Mouse (Mus musculus): ENCODE measurements around the gene Gm28308.

Gm28308 gene

DNA sequence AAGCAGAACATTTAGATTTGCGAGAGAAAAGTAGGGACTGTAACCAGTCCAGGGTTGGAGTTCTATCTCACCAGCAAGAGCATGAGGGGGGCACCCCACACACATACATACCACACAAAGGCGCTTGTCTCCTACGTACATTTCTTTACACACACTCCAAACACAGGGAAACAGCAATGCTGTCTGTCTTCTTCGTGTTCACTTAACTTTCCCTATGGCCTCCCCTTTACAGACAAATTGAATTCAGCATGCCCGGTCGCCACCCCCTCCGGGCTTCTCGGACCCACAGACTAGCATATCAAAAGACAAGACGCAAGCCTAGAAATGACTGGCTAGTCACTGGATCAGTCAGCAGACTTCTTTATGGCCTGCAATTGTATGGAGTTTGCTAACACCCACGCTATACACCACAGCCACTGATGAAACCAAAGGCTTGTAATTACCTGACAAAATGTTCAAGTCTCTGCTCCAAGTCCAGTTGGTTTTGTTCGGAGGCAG is 32.9 kb downstream of the Gm28308 start:
- no peak for DNase-seq

DNA sequence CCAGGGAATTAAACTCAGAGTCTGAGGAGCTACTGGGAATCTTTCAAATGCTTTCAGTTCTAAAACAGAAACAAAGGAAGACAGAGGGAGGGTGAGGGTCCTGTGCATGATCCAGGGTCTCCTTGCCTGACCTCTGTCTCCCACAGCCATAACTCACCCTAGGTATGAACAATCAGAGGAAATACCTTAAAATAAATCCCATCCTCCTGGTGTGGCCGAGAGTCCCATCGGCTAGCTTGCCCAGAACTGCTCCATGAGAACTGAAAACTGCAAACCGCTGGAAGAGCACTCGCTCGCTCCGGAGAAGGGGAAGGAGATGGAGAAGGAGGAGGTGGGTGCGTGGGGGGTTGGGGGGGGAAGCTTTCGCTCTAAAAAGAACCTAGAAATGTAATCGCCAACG is 33.4 kb downstream of the Gm28308 start:
- no peak for DNase-seq

DNA sequence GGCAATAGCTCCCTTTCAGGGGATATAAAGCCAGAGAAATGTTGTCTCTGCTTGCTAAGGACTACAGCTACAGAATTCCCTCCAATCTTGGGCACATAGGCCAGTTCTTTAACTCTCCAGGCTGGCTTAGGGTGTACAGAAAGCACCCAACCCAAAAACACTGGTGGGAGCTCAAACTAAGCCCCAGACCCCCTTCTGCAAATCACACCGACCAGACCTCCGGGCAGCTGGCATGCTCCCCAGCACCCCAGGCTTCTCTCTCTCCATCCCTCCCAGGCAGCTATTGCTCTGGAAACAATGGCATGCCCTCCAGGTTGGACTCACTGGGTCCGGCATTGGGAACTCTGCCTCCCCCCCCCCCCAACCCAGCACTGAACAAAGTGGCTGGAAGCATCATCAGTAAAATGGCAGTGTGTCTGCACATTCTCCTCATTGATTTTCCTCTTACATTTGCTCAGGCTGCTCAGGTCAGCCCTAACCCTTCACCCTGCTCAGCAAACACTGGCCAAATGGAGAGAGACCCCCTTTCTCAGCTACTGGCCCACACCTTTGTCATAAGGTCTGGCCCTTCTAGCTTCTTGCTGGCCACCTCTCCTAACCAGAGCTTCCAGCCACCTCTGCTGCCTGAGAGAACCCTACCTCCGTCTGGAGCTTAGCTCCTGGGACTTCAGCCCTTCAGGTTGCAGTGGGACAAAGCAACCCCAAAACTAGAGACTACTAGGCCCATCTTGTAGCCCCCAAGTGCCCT is 34.0 kb downstream of the Gm28308 start:
- no peak for DNase-seq

DNA sequence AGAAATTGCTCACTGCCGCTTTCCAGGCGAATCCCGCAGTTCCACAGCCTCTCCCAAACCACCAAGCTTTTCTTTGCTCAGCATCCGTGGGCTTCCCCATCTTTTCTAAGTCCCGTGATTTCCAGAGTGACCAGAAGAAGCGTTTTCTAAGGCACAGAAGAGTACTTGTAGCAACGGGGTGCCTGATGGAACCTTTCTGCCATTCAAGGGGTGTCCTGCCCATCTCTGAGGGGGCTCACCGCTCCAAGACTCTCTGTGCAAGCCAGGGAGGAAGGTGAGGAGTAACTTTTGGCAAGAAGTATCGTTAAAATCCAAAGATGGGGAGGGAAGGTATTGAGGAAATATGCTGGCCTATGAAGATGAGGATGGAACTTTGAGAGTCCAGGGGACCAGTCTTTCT is 35.3 kb downstream of the Gm28308 start:
- DNase-seq: no peak

DNA sequence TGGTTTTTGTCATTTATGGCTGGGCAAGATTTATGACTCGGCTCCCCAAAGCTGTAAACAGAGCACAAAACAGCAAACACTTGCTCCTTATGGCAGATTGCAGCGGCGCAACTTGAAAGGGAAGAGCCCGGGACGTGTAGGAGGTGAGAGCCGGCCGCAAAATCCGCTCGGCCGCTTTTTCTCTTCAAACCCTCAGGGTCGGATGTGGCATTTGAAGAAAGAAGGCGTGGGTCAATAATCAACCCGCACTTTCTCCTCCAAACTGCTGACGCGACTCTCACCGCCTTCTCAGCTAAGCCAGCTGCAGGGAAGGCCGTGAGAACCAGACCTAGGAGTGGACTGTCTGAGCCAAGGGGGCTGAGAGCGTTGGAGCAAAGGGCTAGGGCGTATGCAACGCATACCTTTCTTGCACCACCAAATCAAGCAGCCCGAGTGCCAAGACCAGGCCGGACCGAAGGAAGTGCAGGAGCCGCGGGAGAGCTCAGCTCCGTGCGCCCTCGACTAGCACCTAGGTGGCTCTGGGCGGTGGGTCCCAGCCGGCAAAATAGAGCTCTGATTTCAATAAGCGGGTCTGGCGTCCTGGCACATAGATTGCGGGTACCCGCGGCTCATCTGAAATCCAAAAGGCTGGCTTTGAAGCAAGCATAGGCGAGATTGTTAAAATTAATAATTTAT is 35.9 kb downstream of the Gm28308 start, which contains the start of gene 5730596B20Rik:
Gene 5730596B20Rik (plus strand): TSS at position 438 of the 675 bp plus-strand sequence.
- DNase-seq: no peak

DNA sequence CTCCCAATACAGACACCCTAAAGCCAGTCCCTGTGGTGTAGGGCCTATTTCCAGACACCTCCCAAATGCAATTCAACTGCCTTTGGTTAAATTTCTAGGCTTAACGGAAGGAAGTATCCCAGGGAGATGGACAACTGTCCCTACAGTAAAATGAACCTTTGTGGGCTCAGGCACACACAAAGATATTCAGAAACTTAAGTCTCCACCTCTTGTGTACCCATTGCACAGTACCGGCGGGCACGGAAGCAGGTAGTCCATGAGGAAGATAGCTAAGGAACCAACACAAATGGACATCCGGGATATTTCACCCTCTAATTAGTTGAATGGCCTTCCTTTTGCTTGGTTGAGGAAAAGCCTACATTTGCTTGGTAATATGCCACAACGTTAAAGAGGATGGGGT is 36.7 kb downstream of the Gm28308 start:
- DNase-seq: no peak

DNA sequence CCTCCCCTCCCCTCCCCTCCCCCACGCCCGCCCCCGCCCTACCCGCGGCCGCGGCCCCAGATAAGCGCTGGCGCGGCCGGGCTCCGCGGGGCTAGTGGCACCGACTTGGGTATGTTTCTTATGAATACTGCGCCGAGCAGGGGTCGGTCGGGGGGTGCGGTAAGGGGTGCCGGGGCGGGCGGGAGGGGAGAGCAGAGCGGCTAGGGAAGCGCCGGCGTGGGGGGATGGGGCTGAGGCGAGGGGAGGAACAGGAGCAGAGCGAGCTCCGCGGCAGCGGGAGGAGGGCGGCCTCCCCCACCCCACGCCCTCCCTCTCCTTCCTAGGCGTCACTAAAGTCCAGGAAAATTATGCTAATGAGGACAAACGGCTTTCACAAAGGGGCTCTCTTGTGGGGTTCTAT is 37.3 kb downstream of the Gm28308 start:
- no peak for DNase-seq

DNA sequence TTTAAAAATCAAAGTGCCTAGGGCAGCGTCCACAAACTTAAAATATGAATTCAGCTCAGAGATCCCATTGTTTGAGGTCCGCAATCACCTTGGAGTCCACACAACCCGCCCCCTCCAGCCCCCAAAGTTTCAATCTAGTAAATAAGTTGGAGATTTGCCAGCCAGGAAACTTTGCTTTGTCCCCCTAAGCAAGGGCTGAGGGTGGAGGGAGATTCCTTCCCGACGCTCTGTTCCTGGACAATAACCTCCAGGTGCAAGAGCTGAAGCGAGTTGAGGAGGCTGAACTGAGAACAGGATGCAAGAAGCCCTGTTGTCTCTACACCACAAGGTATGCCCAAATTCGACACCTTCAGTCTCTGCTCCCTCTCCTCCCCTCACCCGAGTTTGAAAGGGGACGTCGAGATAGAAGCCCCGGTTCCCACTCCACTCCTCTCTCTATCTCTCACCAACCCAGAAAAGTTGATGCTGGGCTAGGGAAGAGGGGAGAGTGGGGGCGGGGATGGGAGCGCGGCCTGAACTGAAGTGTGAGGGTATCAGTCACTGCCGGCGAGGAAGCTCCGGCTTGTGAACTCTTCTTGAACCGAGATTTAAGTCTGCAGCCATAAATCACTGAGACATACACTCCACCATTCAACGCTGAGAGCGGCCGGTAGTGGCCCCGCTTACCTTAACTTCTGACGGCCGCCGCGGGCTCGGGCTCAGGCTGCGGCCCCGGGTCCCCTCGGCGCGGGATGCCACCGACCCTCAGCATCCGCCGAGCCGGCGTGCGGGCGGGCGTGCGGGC is 38.0 kb downstream of the Gm28308 start:
- no peak for DNase-seq

DNA sequence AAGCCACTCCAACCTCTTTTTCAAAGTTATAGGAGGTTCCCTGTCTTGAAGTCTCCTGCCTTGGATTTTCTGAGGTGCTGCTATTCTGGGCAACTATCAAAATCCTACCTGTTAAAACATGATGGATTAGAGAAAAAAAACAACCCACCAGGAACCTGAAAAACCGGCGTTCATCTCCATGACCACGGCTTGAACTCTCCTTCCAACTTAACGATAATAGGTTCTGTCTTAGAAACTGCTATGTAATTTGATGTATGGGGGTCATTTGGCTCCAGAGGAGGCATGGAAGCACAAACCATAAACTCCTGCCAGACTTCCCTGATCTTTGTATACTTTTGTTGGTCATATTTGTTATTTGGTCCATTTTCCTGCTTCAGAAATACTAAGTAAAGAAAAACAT is 39.5 kb downstream of the Gm28308 start:
- no peak for DNase-seq

DNA sequence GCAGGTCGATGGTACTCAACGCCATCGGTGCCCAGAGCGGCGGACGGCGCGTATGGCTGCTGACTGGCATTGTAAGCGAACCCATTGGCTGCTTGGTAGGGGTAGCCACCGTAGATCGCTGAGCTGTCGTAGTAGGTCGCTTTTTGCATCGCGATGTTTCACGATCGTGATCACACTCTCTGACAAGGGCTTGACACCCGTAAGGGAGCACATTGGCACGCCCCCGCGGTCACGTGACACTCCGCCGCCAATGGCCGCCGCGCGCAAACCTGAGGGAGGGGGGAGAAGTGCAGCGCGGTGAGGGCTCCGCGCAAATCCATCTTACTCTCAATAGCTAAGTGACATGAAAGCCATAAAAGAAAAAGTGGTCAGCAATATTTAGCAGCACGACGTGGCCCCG is 40.6 kb downstream of the Gm28308 start:
- DNase-seq: no peak

DNA sequence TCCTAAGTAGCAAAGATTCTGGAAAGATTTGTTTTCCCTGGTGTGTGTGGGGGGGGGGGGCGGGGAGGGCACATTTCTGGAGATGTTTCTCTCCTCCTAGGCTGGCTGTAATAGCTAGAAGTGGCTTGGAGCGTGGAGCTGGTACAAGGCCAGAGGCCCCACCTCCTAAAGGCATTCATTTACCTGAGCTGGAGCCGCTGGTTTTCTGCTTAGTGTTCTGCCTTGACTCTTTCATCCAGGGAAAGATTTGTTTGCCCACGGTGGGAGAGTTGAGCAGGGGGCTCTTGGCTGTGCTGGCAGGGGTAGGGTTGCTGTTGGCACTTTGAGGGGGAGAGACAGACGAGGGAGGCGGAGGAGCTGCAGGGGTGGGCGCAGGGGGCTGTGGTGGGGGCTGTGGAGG is 41.2 kb downstream of the Gm28308 start:
- no peak for DNase-seq

DNA sequence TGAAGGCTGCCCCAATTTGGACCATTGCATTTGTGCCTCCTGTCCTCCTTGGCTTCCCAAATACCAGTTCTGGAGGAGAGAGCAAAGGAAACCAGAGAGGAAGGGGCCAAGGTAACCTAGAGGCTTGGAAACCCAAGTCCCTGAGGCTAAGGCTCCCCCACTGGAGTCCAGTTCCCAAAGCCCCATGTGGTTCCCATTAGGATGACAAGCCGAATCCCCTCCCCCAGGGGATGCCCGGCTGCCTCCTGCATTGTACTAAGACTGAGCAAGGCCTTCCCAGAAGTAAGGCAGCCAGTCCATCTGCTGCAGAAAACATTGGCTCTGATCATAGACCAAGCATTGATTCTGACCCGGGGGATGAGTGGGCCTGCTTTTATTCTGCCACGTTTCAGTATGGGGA is 41.8 kb downstream of the Gm28308 start:
- no peak for DNase-seq

DNA sequence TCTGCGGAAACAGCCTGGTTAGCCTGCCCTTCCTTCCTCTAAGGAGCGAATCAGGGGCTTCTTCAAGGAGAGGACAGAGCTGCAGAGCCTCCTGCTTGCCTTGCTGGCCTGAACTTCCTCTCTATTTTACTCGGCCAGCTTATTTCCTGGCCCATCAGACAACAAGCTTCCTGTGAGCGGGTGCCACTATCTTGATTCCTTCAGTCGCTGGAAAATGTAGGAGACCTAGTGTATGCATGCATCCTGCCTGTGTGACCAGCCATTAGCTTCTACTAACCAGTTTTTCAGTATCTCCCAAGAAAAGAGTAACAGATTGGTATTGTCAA is 42.3 kb downstream of the Gm28308 start:
- no peak for DNase-seq

DNA sequence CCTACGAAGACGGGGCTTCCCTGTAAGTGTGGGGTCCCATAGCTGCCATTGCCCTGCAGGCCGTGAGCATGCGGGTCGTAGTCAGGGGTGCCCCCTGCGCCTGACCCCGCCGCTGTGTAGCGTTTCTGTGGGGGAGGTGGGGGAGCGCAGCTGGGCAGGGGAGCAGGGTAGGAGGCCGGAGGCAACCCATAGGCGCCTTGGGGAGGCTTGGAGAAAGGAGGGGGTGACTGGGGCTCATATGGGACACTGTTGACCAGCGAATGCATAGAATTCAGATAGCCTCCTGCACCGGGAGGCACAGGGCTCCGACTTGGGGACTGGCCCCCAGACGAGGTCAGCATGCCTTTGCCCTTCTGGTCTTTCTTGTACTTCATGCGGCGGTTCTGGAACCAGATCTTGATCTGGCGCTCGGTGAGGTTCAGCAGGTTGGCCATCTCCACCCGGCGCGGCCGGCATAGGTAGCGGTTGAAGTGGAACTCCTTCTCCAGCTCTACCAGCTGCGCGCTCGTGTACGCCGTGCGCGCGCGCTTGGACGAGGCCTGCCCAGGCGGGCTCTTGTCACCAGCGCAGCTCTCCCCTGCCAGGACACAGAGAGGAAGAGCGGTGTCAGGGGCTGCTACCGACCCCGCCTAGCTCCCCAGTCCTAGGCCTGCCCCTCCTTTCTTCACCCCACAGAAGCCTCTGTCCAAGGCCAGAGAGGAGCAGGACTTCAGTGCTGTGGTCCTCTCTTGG is 42.8 kb downstream of the Gm28308 start:
- no peak for DNase-seq

DNA sequence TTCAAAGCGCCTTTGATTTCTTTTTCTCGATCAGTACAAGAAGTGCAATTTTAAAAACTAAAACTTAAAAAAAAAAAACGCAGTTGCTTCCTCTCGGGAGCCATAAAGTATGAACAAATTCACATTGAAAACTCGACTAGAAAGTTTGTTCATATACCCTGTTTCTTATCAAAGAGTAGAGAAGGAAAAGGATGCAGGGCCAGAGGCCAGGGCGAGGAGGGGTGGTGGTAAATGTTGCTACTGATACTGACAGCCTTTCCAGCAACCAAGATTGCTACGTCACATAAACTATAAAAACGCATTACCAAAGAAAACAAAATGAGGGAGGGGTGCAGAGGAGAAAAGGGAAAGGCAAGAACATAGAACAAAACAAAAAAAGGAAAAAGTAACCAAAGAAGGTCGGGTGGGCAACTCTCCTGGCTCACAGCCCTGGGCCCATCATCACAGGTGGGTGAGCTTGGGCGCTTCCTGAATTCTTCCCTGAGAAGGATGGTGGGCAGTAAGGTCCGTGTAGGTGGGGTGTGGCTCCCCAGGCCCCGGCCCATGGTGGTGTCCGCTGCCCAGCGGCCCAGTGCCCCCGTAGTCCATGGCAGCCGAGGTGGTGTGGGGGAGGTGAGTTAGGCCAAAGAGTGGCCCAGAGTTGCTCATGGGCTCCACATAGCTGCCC is 43.5 kb downstream of the Gm28308 start:
- no peak for DNase-seq

DNA sequence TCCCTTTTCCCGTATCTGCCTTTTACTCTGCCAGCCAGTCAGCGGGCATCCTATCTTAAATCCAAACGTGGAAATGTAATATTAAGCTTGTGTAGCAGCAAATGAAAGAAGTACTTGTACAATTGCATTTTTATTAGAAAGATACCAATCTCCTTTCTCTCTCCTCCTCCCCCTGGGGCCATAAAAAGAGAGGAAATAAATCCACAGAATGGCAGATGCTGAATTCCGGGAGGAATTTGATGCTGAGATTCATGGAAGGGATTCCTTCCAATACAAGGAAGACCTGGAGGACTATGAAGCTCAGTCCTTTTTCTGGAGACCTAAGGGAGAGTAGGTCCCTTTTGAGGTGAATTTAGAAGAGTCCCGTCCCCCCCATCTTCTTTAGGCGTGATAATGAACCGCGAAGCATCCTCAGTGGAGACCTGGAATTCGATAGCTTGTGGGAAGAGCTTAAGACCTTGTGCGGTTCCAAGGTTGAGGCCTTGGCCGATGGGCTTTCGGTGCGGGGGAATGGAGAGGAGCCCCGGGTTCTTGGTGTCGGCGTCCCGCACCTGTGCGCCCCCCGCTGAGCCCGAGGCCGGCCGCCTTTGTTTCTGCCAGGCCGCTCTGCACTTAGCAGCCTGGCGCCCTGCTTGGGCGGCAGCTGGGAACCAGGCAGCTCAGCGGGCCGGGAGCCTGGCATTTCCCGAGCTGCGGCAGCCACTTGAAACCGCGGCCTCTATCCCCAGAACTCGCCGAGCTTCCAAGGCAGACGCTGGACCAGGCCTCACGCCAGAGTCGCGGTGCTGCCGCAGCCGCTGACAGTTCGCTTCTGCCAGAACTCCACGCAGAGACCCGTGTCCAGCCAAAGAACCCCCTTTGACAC is 44.7 kb downstream of the Gm28308 start:
- DNase-seq: no peak

DNA sequence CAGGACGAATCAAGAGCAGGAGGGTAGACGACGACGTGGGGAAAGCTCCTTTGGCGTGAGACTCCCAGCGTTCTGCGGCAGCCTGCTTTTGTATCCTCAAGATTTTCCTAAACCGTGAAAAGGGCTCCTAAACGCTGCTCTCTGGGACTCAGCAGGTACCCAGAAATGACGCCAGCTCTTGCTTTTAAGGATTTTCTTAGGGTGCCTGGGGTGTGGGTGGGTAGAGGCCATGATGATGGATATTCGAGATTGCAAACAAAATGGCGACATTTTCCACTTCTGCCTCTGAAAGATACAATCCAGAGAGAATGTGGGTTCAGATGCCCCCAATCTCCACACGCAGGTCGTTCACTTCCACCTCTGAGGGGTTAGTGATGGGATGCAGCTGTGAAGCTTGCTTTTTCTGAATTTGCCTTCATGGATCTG is 45.4 kb downstream of the Gm28308 start:
- DNase-seq: no peak

DNA sequence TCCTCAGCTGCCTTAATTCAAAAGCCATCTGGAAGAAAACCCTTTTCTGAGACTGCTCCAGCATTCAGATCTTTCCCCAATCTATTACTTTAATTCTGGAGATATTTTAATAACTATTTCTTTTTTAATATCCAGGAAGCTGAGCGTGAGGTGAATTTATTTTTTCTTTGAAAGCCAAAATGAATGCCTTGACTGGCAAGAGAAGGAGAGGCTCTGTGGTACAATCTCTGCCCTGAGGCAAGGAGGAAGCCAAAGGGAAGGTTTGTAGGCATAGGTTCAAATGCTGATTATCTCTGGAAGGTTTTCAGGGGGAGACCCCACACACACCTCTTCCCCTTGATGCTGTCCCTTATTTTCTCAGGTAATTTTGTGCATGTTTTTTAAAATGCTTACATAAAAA is 46.0 kb downstream of the Gm28308 start:
- DNase-seq: no peak

DNA sequence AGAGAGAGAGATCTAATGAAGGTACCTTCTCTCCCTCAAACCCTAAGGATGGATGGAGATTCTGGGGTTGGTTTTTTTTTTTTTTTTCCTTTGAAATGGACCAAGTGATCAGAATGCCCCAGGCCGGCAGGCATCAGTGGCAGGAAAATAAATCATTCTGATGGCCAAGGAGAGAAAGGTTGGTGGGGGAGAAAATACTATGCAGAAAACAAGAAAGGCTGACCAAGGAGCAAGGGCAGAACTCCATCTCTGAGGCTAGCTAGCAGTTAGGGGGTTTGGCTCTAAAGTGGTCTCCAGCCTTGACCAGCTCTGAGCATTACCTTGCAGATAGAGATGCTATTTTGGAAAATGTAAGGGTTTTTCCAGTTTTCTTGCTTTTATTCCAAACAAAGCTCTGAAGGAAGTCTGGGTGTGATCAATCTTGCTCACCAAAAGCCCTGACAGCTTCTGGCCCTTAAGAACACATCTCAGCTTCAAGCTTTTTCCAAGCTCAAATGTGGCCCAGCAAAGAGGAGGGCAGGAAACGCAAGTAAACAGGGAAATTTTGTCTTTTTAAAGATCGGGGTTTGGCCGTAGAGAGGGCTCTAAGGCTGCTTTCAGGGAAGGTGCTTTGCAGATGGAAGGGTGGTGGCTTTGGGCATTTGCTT is 46.6 kb downstream of the Gm28308 start:
- no peak for DNase-seq

DNA sequence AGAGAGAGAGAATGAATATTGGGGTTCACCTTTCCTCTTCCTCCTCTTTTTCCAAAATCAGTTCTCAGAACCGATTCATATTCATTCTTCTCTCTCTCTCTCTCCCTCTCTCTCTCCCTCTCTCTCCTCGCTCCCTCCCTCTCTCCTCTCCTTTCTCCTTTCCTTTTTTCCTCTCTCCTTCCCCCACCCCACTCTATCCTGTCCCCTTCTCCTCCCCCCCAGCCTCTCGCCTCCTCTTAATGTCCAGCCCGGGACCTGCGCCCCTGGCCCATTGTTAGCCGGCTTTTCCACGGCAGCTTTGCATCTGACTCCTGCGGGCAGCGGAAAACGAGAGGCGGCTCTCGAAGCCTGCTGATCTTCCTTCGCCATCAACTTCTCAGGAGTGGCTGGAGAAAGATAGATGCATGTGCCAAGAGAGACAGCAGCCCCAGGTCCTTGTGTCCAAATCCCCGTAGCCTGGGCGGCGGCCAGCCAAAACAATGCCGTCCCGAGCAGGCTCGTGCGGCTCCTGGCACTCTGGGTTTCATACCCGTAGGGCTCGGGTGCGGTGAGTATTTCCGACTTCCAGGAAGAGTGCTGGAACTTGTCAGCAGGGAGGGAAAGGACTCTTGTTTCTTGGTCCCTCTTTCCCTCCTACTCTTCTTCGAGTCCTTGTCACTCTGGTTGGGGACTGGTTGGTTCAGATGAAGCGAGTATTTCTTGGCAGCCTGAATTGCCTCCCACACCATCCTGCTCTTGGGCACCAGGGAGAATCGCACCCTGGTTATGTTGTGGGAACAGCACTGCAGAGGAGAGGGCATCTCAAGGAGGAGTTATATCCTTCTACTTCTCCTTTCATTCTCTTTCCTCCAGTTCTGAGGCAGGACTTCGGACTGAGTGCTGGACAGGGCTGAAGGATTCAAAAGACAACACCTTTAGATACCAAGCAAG is 47.4 kb downstream of the Gm28308 start:
- DNase-seq: no peak
